Mouse (Mus musculus) kidney, embryonic 14.5 days (tissue): ENCODE results near the gene Mrpl10. TPM values are rescaled to one million over a fixed set of nuclear protein-coding genes. Genes with fewer than 3 reads are reported as not detected.
A peak's percentile ranks its signal among the peaks of the same experiment; 100 is the strongest.

ENCODE experiments used
- ATAC-seq: fragments of 200-750 bp; cut with Nextera tagmentation; 2 replicates; pipeline ENCODE4 v1.8.0; 2017; ENCODE audit warnings: moderate number of reproducible peaks, mild to moderate bottlenecking, moderate TSS enrichment, moderate library complexity; ENCODE audit not compliant: low FRiP score, low TSS enrichment
- H3K27ac ChIP-seq: fragments of 300-500 bp; sonication (generic); 2 replicates; pipeline ENCODE4 v1.5.1; 2014; ENCODE audit warnings: low read depth, mild to moderate bottlenecking, low read length, moderate library complexity, mixed read lengths
- H3K27me3 ChIP-seq: fragments of 300-500 bp; sonication (generic); 2 replicates; pipeline ENCODE4 v1.6.1; 2014; ENCODE audit warnings: mild to moderate bottlenecking, low read length; ENCODE audit not compliant: control insufficient read depth, insufficient read depth
- H3K36me3 ChIP-seq: fragments of 300-500 bp; sonication (generic); 2 replicates; pipeline ENCODE4 v1.6.1; 2014; ENCODE audit warnings: low read length, mixed read lengths; ENCODE audit not compliant: control insufficient read depth, insufficient read depth
- H3K4me1 ChIP-seq: fragments of 300-500 bp; sonication (generic); 2 replicates; pipeline ENCODE4 v1.6.1; 2014; ENCODE audit warnings: low read length, mixed read lengths; ENCODE audit not compliant: control insufficient read depth, insufficient read depth
- H3K4me2 ChIP-seq: fragments of 300-500 bp; sonication (generic); replicated peaks from 2 replicates; pipeline ENCODE4 v1.6.1; 2014; ENCODE audit warnings: low read depth, mild to moderate bottlenecking, low read length
- H3K4me3 ChIP-seq: fragments of 300-500 bp; sonication (generic); 2 replicates; pipeline ENCODE4 v1.5.1; 2014; ENCODE audit warnings: mild to moderate bottlenecking, low read length
- H3K9ac ChIP-seq: fragments of 300-500 bp; sonication (generic); 2 replicates; pipeline ENCODE4 v1.6.1; 2014; ENCODE audit warnings: low read depth, mild to moderate bottlenecking, low read length, moderate library complexity
- H3K9me3 ChIP-seq: fragments of 300-500 bp; sonication (generic); 2 replicates; pipeline ENCODE4 v1.6.1; 2016; ENCODE audit warnings: low read length; ENCODE audit not compliant: control insufficient read depth
- WGBS: fragments of 180-500 bp; shearing (Covaris S2); extraction: QIAGEN DNeasy Blood & Tissue Kit; methylation state at CpG from one replicate; pipeline ENCODE4 v1.1.7; 2014; 5-methylcytosine and 5-hydroxymethylcytosine counted together
- polyA plus RNA-seq: library from polyadenylated mRNA; unstranded; fragments of >200 nt; fragmentation: Nextera tagmentation; extraction: Ambion mirVana; gene quantifications from 2 replicates; pipeline ENCODE4 v1.2.1, GENCODE M21; 2014

Mrpl10 gene
- polyA plus RNA-seq, 1 experiment from 2014 or later: 99.6 TPM

- H3K4me1 ChIP-seq: peaks cover 46% of the 10 kb centered on the region
- H3K4me2 ChIP-seq: peak overlapping the region; percentile 87
- peak; percentile 28; the same call in 1 of the 2 replicates for ATAC-seq
- WGBS: 1% methylated on average over 50 of the region's 50 CpGs
- H3K27me3 ChIP-seq: peaks cover 67% of the 10 kb centered on the region
- H3K9me3 ChIP-seq: no peaks in the 10 kb centered on the region
- no peak overlapping the region for H3K27ac ChIP-seq
- no peaks in the 10 kb centered on the region for H3K36me3 ChIP-seq
- peak overlapping the region; percentile 49 for H3K4me3 ChIP-seq
- peak overlapping the region; percentile 57 for H3K9ac ChIP-seq
Measured at GRCm38 (mm10) chr11:97021873-97022484, 19.4 kb upstream of the Mrpl10 start.

- peaks cover 40% of the 10 kb centered on the region for H3K4me1 ChIP-seq
- H3K36me3 ChIP-seq: no peaks in the 10 kb centered on the region
- H3K9me3 ChIP-seq: no peaks in the 10 kb centered on the region
- ATAC-seq: no peak
- H3K9ac ChIP-seq: no peak overlapping the region
- WGBS: 35% methylated on average over 10 of the region's 10 CpGs
- H3K4me3 ChIP-seq: no peak overlapping the region
- H3K27me3 ChIP-seq: peaks cover 42% of the 10 kb centered on the region
- H3K4me2 ChIP-seq: no peak overlapping the region
- no peak overlapping the region for H3K27ac ChIP-seq
Measured at GRCm38 (mm10) chr11:97024977-97025376, 16.4 kb upstream of the Mrpl10 start.

- Histone ChIP-seq H3K9ac (peak overlapping the region; percentile 48), H3K27me3 (peaks cover 33% of the 10 kb centered on the region), H3K9me3 (no peaks in the 10 kb centered on the region), H3K4me2 (peak overlapping the region; percentile 44), H3K36me3 (no peaks in the 10 kb centered on the region), H3K27ac (peak overlapping the region; percentile 86), H3K4me3 (peak overlapping the region; percentile 19), H3K4me1 (peaks cover 44% of the 10 kb centered on the region)
- 2% methylated on average over 17 of the region's 17 CpGs for WGBS
- ATAC-seq: peak; percentile 59
Measured at GRCm38 (mm10) chr11:97025721-97026344, 15.5 kb upstream of the Mrpl10 start.

GRCm38 (mm10) chr11:97029686-97030417 lies 11.5 kb upstream of the Mrpl10 start, which contains the start of gene Scrn2:
TSS of gene Scrn2 (plus strand) at chr11:97029938.
- Histone ChIP-seq H3K4me1 (peaks cover 25% of the 10 kb centered on the region), H3K4me3 (peak within 1 kb of the TSS; percentile 64), H3K9me3 (no peaks in the 10 kb centered on the region), H3K4me2 (peak within 1 kb of the TSS; percentile 76), H3K36me3 (peaks cover 3% of the 10 kb centered on the region; the same call in 1 of the 2 replicates), H3K9ac (peak within 1 kb of the TSS; percentile 75), H3K27me3 (no peaks in the 10 kb centered on the region), H3K27ac (peak within 1 kb of the TSS; percentile 87)
- WGBS: 1% methylated on average over 25 of the region's 25 CpGs
- peak; percentile 65 for ATAC-seq

GRCm38 (mm10) chr11:97030426-97030825 lies 10.9 kb upstream of the Mrpl10 start:
- Histone ChIP-seq H3K36me3 (peaks cover 4% of the 10 kb centered on the region; the same call in 1 of the 2 replicates), H3K9ac (peak overlapping the region; percentile 75), H3K27me3 (no peaks in the 10 kb centered on the region), H3K4me3 (peak overlapping the region; percentile 64), H3K4me2 (peak overlapping the region; percentile 76), H3K4me1 (peaks cover 19% of the 10 kb centered on the region), H3K27ac (peak overlapping the region; percentile 87), H3K9me3 (no peaks in the 10 kb centered on the region)
- WGBS: 10% methylated on average over 15 of the region's 15 CpGs
- no peak for ATAC-seq

GRCm38 (mm10) chr11:97031977-97032376 lies 9.4 kb upstream of the Mrpl10 start:
- Histone ChIP-seq H3K4me2 (no peak overlapping the region), H3K4me1 (peaks cover 15% of the 10 kb centered on the region), H3K4me3 (no peak overlapping the region), H3K36me3 (peaks cover 4% of the 10 kb centered on the region; the same call in 1 of the 2 replicates), H3K9me3 (no peaks in the 10 kb centered on the region), H3K27ac (no peak overlapping the region), H3K9ac (no peak overlapping the region), H3K27me3 (no peaks in the 10 kb centered on the region)
- WGBS: 72% methylated on average over 12 of the region's 12 CpGs
- ATAC-seq: no peak

GRCm38 (mm10) chr11:97032499-97032898 lies 8.9 kb upstream of the Mrpl10 start:
- Histone ChIP-seq H3K9ac (no peak overlapping the region), H3K4me2 (no peak overlapping the region), H3K36me3 (peaks cover 4% of the 10 kb centered on the region; the same call in 1 of the 2 replicates), H3K4me3 (no peak overlapping the region), H3K27ac (no peak overlapping the region), H3K9me3 (no peaks in the 10 kb centered on the region), H3K27me3 (no peaks in the 10 kb centered on the region), H3K4me1 (peaks cover 15% of the 10 kb centered on the region)
- WGBS: 95% methylated on average over 4 of the region's 4 CpGs
- no peak for ATAC-seq

- H3K9ac ChIP-seq: no peak overlapping the region
- no peaks in the 10 kb centered on the region for H3K27me3 ChIP-seq
- ATAC-seq: no peak
- 98% methylated on average over 4 of the region's 4 CpGs for WGBS
- H3K36me3 ChIP-seq: peaks cover 4% of the 10 kb centered on the region; the same call in 1 of the 2 replicates
- H3K9me3 ChIP-seq: no peaks in the 10 kb centered on the region
- H3K4me2 ChIP-seq: no peak overlapping the region
- H3K27ac ChIP-seq: no peak overlapping the region
- H3K4me1 ChIP-seq: peaks cover 15% of the 10 kb centered on the region
- H3K4me3 ChIP-seq: no peak overlapping the region
Measured at GRCm38 (mm10) chr11:97033781-97034180, 7.6 kb upstream of the Mrpl10 start.
